ENCODE assay signal across 1 mouse cellular context in the genomic region with DNA sequence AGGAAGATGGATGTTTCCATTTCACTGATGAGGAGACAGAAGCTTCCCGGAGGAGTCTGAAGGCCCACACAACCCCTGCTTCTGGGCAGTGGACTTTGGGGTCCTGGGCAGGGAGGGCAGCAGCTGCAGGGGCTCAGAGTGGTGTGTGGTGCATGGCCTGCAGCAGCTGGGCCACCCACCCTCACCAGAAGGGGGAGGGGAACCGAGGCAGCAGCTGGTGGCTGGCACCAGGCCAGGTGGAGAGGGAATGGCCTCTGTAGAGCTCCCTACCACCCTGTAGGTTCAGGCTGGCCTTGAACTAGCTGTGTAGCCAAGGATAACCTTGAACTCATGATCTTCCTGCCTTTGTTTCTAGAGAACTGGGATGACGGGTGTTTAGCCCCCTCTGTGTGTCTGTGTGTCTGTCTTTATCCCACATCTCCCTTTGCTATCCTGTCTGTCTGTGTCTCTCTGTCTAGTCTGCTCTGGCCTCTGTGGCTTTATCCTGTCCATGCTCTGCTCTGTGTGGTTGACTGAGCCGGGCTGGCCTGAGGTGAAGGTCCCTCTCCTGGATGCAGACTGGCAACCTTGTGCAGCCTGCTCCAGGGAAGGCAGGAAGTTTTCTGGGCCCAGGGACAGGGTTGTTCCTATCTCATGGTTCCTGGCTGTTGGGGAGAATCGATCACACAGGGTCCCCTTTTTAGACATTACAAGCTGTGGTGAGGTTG.
A peak's percentile ranks its signal among the peaks of the same experiment; 100 is the strongest.
TF ChIP-seq lines count a peak whose summit lies in the region.

No protein-coding gene starts in this region.

TF ChIP-seq in CH12.LX, 34 proteins besides CTCF, POLR2A, EP300 and RAD21 (continued from another document):
- TF ChIP-seq IRF4 (IDR thresholded peaks at IDR 0.05; ENCODE audit: low read depth, low read length) (peak; percentile 14; the same call in 1 of the 2 replicates), TBP (conservative IDR thresholded peaks at IDR 0.05; ENCODE audit: low read depth, low read length) (no peak), HCFC1 (IDR thresholded peaks at IDR 0.05; ENCODE audit: low read depth, low read length) (no peak), MXI1 (IDR thresholded peaks at IDR 0.05; ENCODE audit: low read depth, low read length) (0 out of 2 replicates have a peak, but pooled peaks have one; percentile 32), ETS1 (conservative IDR thresholded peaks at IDR 0.05; ENCODE audit: low read depth, low read length) (peak; percentile 18; the same call in 1 of the 2 replicates), ZC3H11A (IDR thresholded peaks at IDR 0.05; ENCODE audit: low read depth, low read length) (no peak), MEF2A (IDR thresholded peaks at IDR 0.05; ENCODE audit: borderline replicate concordance, low read depth, low read length) (0 out of 2 replicates have a peak, but pooled peaks have one; percentile 28), GABPA (IDR thresholded peaks at IDR 0.05; ENCODE audit: insufficient replicate concordance, low read depth, low read length) (no peak), NRF1 (IDR thresholded peaks at IDR 0.05; ENCODE audit: low read depth, low read length) (no peak), ZMIZ1 (IDR thresholded peaks at IDR 0.05; ENCODE audit: low read depth, low read length) (no peak), MAZ (IDR thresholded peaks at IDR 0.05; ENCODE audit: low read depth, low read length) (0 out of 2 replicates have a peak, but pooled peaks have one; percentile 22), POLR2AphosphoS2 (IDR thresholded peaks at IDR 0.05; ENCODE audit: low read depth, low read length) (no peak), USF1 (IDR thresholded peaks at IDR 0.05; ENCODE audit: low read depth, low read length) (no peak), TCF12 (IDR thresholded peaks at IDR 0.05; ENCODE audit: low read depth, low read length) (peak; percentile 90)
